Mouse (Mus musculus) MEL (cell line): ENCODE results near the gene Cenpa. TPM values are rescaled to one million over a fixed set of nuclear protein-coding genes. Genes with fewer than 3 reads are reported as not detected.

Source experiments
- DNase-seq: peaks from one replicate; pipeline ENCODE4 v3.0.0; 2011; ENCODE audit warnings: low read depth, low spot score
- H3K27ac ChIP-seq: 2 replicates; pipeline ENCODE4 v1.5.1; 2012; ENCODE audit warnings: low read depth, mild to moderate bottlenecking, control low read depth, low read length, moderate library complexity; ENCODE audit not compliant: control insufficient read depth
- H3K27me3 ChIP-seq, 2 experiments: fragments of 150-350 bp in 1 of 2; sonication (generic) in 1 of 2; 2 replicates each; pipeline ENCODE4 v1.6.1; 2012; ENCODE audit warnings: low read length in 2 of 2, mild to moderate bottlenecking in 2 of 2, improper control_type of control experiment in 1 of 2, moderate library complexity in 1 of 2; ENCODE audit not compliant: insufficient read depth in 2 of 2, control insufficient read depth in 1 of 2
- H3K36me3 ChIP-seq, 2 experiments: 2 replicates each; pipeline ENCODE4 v1.6.1; 2012 to 2014; ENCODE audit warnings: low read length in 2 of 2, improper control_type of control experiment in 1 of 2, inconsistent platforms in 1 of 2, mild to moderate bottlenecking in 1 of 2; ENCODE audit not compliant: insufficient read depth in 2 of 2, control insufficient read depth in 1 of 2
- H3K4me1 ChIP-seq, 2 experiments: fragments of 150-350 bp in 1 of 2; sonication (generic) in 1 of 2; 2 replicates each; pipeline ENCODE4 v1.6.1; 2012; ENCODE audit warnings: low read length in 2 of 2, improper control_type of control experiment in 1 of 2, mild to moderate bottlenecking in 1 of 2; ENCODE audit not compliant: insufficient read depth in 2 of 2, control insufficient read depth in 1 of 2
- H3K4me3 ChIP-seq, 2 experiments: fragments of 150-350 bp in 1 of 2; sonication (generic) in 1 of 2; 2 replicates each; pipeline ENCODE4 v1.5.1; 2012; ENCODE audit warnings: low read depth in 2 of 2, low read length in 2 of 2, mild to moderate bottlenecking in 2 of 2, moderate library complexity in 2 of 2, control low read depth in 1 of 2, improper control_type of control experiment in 1 of 2; ENCODE audit not compliant: control insufficient read depth in 1 of 2, insufficient read depth in 1 of 2
- H3K79me2 ChIP-seq: 2 replicates; pipeline ENCODE4 v1.6.1; 2012; ENCODE audit warnings: mild to moderate bottlenecking, low read length, moderate library complexity; ENCODE audit not compliant: control insufficient read depth, poor library complexity, insufficient read depth
- H3K9ac ChIP-seq: 2 replicates; pipeline ENCODE4 v1.6.1; 2012; ENCODE audit warnings: low read depth, mild to moderate bottlenecking, control low read depth, low read length, moderate library complexity; ENCODE audit not compliant: control insufficient read depth, poor library complexity, severe bottlenecking
- H3K9me3 ChIP-seq: fragments of 150-350 bp; sonication (generic); replicated peaks from 2 replicates; pipeline ENCODE4 v1.6.1; 2012; ENCODE audit warnings: mild to moderate bottlenecking, low read length, improper control_type of control experiment, moderate library complexity; ENCODE audit not compliant: insufficient read depth
- ELF1 ChIP-seq: IDR thresholded peaks from 2 replicates; pipeline ENCODE4 v1.6.1; 2014; ENCODE audit warnings: low read depth, mild to moderate bottlenecking, inconsistent platforms, low read length, improper control_type of control experiment, moderate library complexity
- EP300 ChIP-seq, 2 experiments: IDR thresholded peaks; 2 replicates each; pipeline ENCODE4 v1.6.1; 2011; ENCODE audit warnings: improper control_type of control experiment in 2 of 2, low read length in 2 of 2, low read depth in 1 of 2, mild to moderate bottlenecking in 1 of 2
- GABPA ChIP-seq: IDR thresholded peaks from 2 replicates; pipeline ENCODE4 v1.6.1; 2012; ENCODE audit warnings: low read depth, mild to moderate bottlenecking, inconsistent platforms, low read length, improper control_type of control experiment, moderate library complexity
- GATA1 ChIP-seq: IDR thresholded peaks from 2 replicates; pipeline ENCODE4 v1.6.1; 2011; ENCODE audit warnings: low read depth, low read length, improper control_type of control experiment
- JUND ChIP-seq: IDR thresholded peaks from 2 replicates; pipeline ENCODE4 v1.6.1; 2011; ENCODE audit warnings: low read depth, mild to moderate bottlenecking, improper control_type of control experiment, low read length
- MAFK ChIP-seq: IDR thresholded peaks from 2 replicates; pipeline ENCODE4 v1.6.1; 2011; ENCODE audit warnings: low read depth, mild to moderate bottlenecking, low read length, improper control_type of control experiment, borderline replicate concordance
- MAX ChIP-seq: IDR thresholded peaks from 2 replicates; pipeline ENCODE4 v1.6.1; 2011; ENCODE audit warnings: low read length, improper control_type of control experiment
- MAZ ChIP-seq: IDR thresholded peaks from 2 replicates; pipeline ENCODE4 v1.6.1; 2012; ENCODE audit warnings: low read depth, mild to moderate bottlenecking, inconsistent platforms, low read length, improper control_type of control experiment
- MXI1 ChIP-seq: IDR thresholded peaks from 2 replicates; pipeline ENCODE4 v1.6.1; 2011; ENCODE audit warnings: mild to moderate bottlenecking, low read depth, low read length, improper control_type of control experiment
- MYC ChIP-seq: IDR thresholded peaks from 2 replicates; pipeline ENCODE4 v1.6.1; 2011; ENCODE audit warnings: low read depth, mild to moderate bottlenecking, low read length, improper control_type of control experiment, moderate library complexity
- POLR2A ChIP-seq, 2 experiments: IDR thresholded peaks; 2 replicates each; pipeline ENCODE4 v1.6.1; 2011 to 2012; ENCODE audit warnings: low read length in 2 of 2, mild to moderate bottlenecking in 2 of 2, control low read depth in 1 of 2, improper control_type of control experiment in 1 of 2, low read depth in 1 of 2, moderate library complexity in 1 of 2; ENCODE audit not compliant: control insufficient read depth in 1 of 2, insufficient read depth in 1 of 2, poor library complexity in 1 of 2
- POLR2AphosphoS2 ChIP-seq: IDR thresholded peaks from 2 replicates; pipeline ENCODE4 v1.6.1; 2011; ENCODE audit warnings: low read length, improper control_type of control experiment
- SIN3A ChIP-seq: IDR thresholded peaks from 2 replicates; pipeline ENCODE4 v1.6.1; 2012; ENCODE audit warnings: low read length, improper control_type of control experiment, inconsistent platforms
- SMC3 ChIP-seq: IDR thresholded peaks from 2 replicates; pipeline ENCODE4 v1.6.1; 2011; ENCODE audit warnings: low read depth, low read length, improper control_type of control experiment
- TAL1 ChIP-seq: IDR thresholded peaks from 2 replicates; pipeline ENCODE4 v1.6.1; 2012; ENCODE audit warnings: mild to moderate bottlenecking, inconsistent platforms, low read length, moderate library complexity, mixed read lengths
- TCF12 ChIP-seq: IDR thresholded peaks from 2 replicates; pipeline ENCODE4 v1.6.1; 2014; ENCODE audit warnings: low read depth, mild to moderate bottlenecking, inconsistent platforms, low read length, improper control_type of control experiment, moderate library complexity
- UBTF ChIP-seq: IDR thresholded peaks from 2 replicates; pipeline ENCODE4 v1.6.1; 2012; ENCODE audit warnings: low read depth, mild to moderate bottlenecking, inconsistent platforms, low read length, improper control_type of control experiment, moderate library complexity, borderline replicate concordance; ENCODE audit not compliant: insufficient read depth
- USF1 ChIP-seq: IDR thresholded peaks from 2 replicates; pipeline ENCODE4 v1.6.1; 2014; ENCODE audit warnings: low read depth, mild to moderate bottlenecking, inconsistent platforms, low read length, improper control_type of control experiment, moderate library complexity
- ZKSCAN1 ChIP-seq: IDR thresholded peaks from 2 replicates; pipeline ENCODE4 v1.6.1; 2012; ENCODE audit warnings: low read depth, mild to moderate bottlenecking, inconsistent platforms, low read length, improper control_type of control experiment, moderate library complexity
- ZNF384 ChIP-seq: IDR thresholded peaks from 2 replicates; pipeline ENCODE4 v1.6.1; 2012; ENCODE audit warnings: low read depth, mild to moderate bottlenecking, inconsistent platforms, low read length, improper control_type of control experiment
- polyA plus RNA-seq, 2 experiments: library from polyadenylated mRNA; stranded (reverse) in 1 of 2; unstranded in 1 of 2; fragments of >175 nt in 1 of 2; fragments of >200 nt in 1 of 2; gene quantifications; 2 replicates each; pipeline versions ENCODE4 v1.2.1 to v1.2.4; 2012; ENCODE audit warnings: low replicate concordance in 2 of 2, low read depth in 1 of 2; ENCODE audit not compliant: insufficient read length in 2 of 2, insufficient read depth in 1 of 2, missing spikeins in 1 of 2
- total RNA-seq: library from RNA; depleted of rRNA; stranded (reverse); fragments of 300-350 nt; gene quantifications from 2 replicates; pipeline ENCODE4 v1.2.3, GENCODE M21; 2012

Gene Cenpa
- total and polyA plus RNA-seq, 3 experiments = 100 to 566 (median 341) TPM

DNA sequence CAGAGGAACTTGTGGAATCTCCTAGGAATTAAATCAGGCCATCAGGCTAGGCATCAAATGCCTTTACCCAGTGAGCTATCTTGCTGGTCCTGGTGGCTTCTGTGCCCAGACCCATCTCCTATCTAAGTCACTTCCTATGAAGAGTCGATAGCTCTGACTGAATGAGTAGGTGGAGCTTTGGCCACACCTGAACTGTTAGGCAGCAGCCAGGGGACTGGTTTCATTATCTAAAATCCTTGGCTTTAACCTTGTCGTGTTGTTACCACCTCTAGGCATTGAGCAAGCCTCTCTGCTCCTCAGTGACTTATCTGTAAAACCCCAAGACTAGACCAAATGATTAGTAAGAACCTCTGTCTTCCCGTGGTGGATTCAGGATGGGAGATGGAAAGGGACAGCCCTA, 49.2 kb upstream of the Cenpa start:
- H3K4me1 ChIP-seq = 0 out of 4 replicates have a peak, but pooled peaks cover 0 to 4% of the 10 kb centered on the region in 2 experiments
- no peak overlapping the region for H3K9ac ChIP-seq
- TF ChIP-seq ZKSCAN1 = no peak
- no peak for TF ChIP-seq POLR2A (IDR thresholded peaks at IDR 0.05; ENCODE audit: control insufficient read depth in 1 of 2, insufficient read depth in 1 of 2, low read depth in 1 of 2, low read length in 2 of 2, poor library complexity in 1 of 2)
- TF ChIP-seq USF1 = no peak
- no peak for TF ChIP-seq GATA1
- TF ChIP-seq POLR2AphosphoS2 = no peak
- TF ChIP-seq SIN3A = no peak
- no peak for TF ChIP-seq JUND
- no peak for TF ChIP-seq SMC3
- no peak for TF ChIP-seq UBTF
- TF ChIP-seq TCF12 = no peak
- no peak for TF ChIP-seq MAFK
- TF ChIP-seq EP300 (IDR thresholded peaks at IDR 0.05; ENCODE audit: low read depth in 1 of 2, low read length in 2 of 2) = no peak
- H3K36me3 ChIP-seq = no peaks in the 10 kb centered on the region
- no peaks in the 10 kb centered on the region for H3K79me2 ChIP-seq
- H3K4me3 ChIP-seq = no peak overlapping the region
- peak; percentile 8 for DNase-seq
- H3K9me3 ChIP-seq = no peaks in the 10 kb centered on the region
- peaks cover 11 to 15% of the 10 kb centered on the region in 2 experiments for H3K27me3 ChIP-seq
- H3K27ac ChIP-seq = no peak overlapping the region

DNA sequence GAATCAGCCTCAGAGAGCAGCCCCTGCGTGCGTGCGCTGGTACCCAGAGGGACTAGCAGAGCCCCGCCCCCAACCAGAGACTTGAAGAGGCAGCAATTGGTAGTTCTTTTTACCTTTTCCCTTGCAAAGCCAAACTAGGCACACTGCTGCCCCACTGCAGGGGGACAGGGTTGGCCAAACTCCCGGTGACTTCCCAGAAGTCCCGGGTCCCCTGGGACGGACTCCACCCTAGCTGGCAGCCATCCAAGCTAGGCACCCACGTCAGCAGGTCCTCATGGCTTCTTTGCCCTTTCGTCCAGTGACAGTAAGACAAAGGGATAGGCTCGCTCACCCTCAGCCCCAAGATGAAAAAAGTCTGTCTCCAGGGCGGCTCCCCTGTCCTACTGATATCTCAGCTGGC, 48.7 kb upstream of the Cenpa start:
- Histone ChIP-seq H3K9ac (no peak overlapping the region), H3K4me1 (0 out of 4 replicates have a peak, but pooled peaks cover 0 to 4% of the 10 kb centered on the region in 2 experiments), H3K36me3 (no peaks in the 10 kb centered on the region), H3K4me3 (no peak overlapping the region), H3K27me3 (peaks cover 11 to 13% of the 10 kb centered on the region in 2 experiments), H3K9me3 (no peaks in the 10 kb centered on the region)
- TF ChIP-seq TCF12 (no peak), UBTF (no peak), MAZ (no peak), TAL1 (no peak), POLR2A (IDR thresholded peaks at IDR 0.05; ENCODE audit: control insufficient read depth in 1 of 2, insufficient read depth in 1 of 2, low read depth in 1 of 2, low read length in 2 of 2, poor library complexity in 1 of 2) (no peak), MXI1 (no peak), ELF1 (no peak), ZNF384 (no peak), MAX (no peak), GABPA (no peak), GATA1 (no peak), MAFK (no peak), MYC (no peak)
- TF ChIP-seq, all 39 proteins: peak for 0
- H3K79me2 ChIP-seq = no peaks in the 10 kb centered on the region
- DNase-seq = peak; percentile 8
- H3K27ac ChIP-seq = no peak overlapping the region
